Mouse (Mus musculus) thymus, adult 2 months (tissue): ENCODE results near the gene Mindy4. TPM values are rescaled to one million over a fixed set of nuclear protein-coding genes. Genes with fewer than 3 reads are reported as not detected.
"Not testable (repeated sequence)": the region's sequence is repeated elsewhere in the genome, so short reads cannot be mapped to it uniquely, and the experiment has no call there.

Experiments used
- DNase-seq: peaks from one replicate; pipeline ENCODE4 v3.0.0; 2021
- H3K27ac ChIP-seq: fragments of 200-500 bp; 2 replicates; pipeline ENCODE4 v1.5.1; 2012; ENCODE audit warnings: low read length, control low read depth; ENCODE audit not compliant: control insufficient read depth, insufficient read depth
- H3K27me3 ChIP-seq: fragments of 200-500 bp; 2 replicates; pipeline ENCODE4 v1.6.1; 2012; ENCODE audit warnings: mild to moderate bottlenecking, low read length, moderate library complexity, mixed read lengths; ENCODE audit not compliant: control insufficient read depth, insufficient read depth
- H3K36me3 ChIP-seq: fragments of 200-500 bp; 2 replicates; pipeline ENCODE4 v1.6.1; 2012; ENCODE audit warnings: mild to moderate bottlenecking, low read length, moderate library complexity; ENCODE audit not compliant: control insufficient read depth, insufficient read depth
- H3K4me1 ChIP-seq: fragments of 200-500 bp; replicated peaks from 2 replicates; pipeline ENCODE4 v1.6.1; 2012; ENCODE audit warnings: low read length; ENCODE audit not compliant: control insufficient read depth, insufficient read depth
- H3K4me3 ChIP-seq: fragments of 200-500 bp; 2 replicates; pipeline ENCODE4 v1.5.1; 2012; ENCODE audit warnings: mild to moderate bottlenecking, low read length, control low read depth, moderate library complexity; ENCODE audit not compliant: control insufficient read depth, insufficient read depth
- CTCF ChIP-seq: fragments of 200-500 bp; IDR thresholded peaks from 2 replicates; pipeline ENCODE4 v1.5.1; 2012; ENCODE audit warnings: mild to moderate bottlenecking, control low read depth, low read length, moderate library complexity, borderline replicate concordance; ENCODE audit not compliant: control insufficient read depth, poor library complexity, insufficient read depth; ENCODE audit errors: extremely low read depth
- POLR2A ChIP-seq: fragments of 200-500 bp; IDR thresholded peaks from 2 replicates; pipeline ENCODE4 v1.6.1; 2012; ENCODE audit warnings: mild to moderate bottlenecking, low read length, control low read depth, moderate library complexity; ENCODE audit not compliant: control insufficient read depth, poor library complexity, insufficient read depth; ENCODE audit errors: extremely low read depth
- WGBS: fragments of 180-500 bp; shearing (Covaris S2); methylation state at CpG from one replicate; pipeline ENCODE4 v1.1.7; 2018; 5-methylcytosine and 5-hydroxymethylcytosine counted together
- polyA plus RNA-seq: library from polyadenylated mRNA; depleted of rRNA; stranded (reverse); fragments of >200 nt; gene quantifications from 2 replicates; pipeline ENCODE4 v1.2.3, GENCODE M21; 2012

Mindy4 gene
- polyA plus RNA-seq, 1 experiment = 9.2 TPM

DNA sequence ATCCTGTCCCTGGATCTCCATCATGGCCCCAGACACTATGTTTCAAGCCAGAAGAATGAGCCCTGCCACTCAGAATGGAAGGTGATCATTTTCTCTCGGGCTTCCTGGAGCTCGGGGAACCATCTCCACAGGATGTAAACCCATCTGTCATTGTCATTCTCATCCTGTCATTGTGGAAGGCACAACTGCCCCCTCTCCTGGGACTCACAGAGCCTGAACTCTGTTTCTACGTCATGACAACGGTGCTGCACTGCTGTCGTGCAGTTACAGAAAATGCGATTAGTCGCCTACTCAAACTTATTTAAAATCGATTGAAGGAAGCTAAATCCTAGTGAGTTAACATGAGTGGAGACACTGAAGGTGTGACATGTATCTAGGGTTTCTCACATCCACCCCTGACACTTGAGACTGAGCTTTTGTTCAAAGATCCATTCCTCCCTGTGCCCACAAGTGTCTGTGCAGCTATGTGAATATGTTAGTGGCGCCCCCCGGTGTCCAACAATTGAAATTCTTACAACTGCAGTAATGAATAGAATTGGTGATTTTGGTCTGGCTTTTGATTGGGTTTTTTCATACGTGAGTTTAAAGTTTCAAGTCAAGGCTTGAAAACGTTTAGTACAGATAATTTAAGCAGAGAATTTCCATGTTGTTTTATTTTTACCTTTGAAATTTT lies 26.0 kb upstream of the Mindy4 start:
- WGBS = 31% methylated on average over 12 of the region's 12 CpGs
- Histone ChIP-seq H3K36me3 (no peaks in the 10 kb centered on the region), H3K27ac (no peak overlapping the region), H3K4me1 (no peaks in the 10 kb centered on the region), H3K4me3 (no peak overlapping the region), H3K27me3 (no peaks in the 10 kb centered on the region)
- TF ChIP-seq POLR2A = no peak
- TF ChIP-seq CTCF = no peak
- DNase-seq = peak; percentile 16

DNA sequence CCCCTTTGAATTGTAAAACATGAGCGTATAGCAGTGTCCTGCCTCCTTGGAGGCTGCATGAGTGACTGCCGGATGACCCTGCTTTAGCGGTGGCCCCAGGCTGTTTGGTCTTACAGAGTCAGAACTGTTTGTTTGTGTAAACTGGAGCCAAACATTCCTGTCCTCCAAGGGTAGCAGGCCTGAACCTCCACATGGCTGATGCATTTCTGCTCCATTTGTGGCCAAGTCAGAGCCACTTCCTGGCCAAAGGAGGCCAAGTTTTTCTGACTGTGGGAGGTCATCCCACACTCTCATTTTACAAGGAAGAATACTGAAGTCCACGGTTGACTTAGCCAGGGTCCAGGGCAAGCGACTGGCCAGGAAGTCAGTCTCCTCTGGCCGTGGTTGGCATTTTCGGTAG lies 23.6 kb upstream of the Mindy4 start:
- no peak overlapping the region for H3K27ac ChIP-seq
- TF ChIP-seq CTCF = no peak
- TF ChIP-seq POLR2A = no peak
- no peaks in the 10 kb centered on the region for H3K36me3 ChIP-seq
- H3K27me3 ChIP-seq = no peaks in the 10 kb centered on the region
- H3K4me3 ChIP-seq = no peak overlapping the region
- no peak for DNase-seq
- 92% methylated on average over 7 of the region's 7 CpGs for whole genome bisulfite sequencing
- no peaks in the 10 kb centered on the region for H3K4me1 ChIP-seq

DNA sequence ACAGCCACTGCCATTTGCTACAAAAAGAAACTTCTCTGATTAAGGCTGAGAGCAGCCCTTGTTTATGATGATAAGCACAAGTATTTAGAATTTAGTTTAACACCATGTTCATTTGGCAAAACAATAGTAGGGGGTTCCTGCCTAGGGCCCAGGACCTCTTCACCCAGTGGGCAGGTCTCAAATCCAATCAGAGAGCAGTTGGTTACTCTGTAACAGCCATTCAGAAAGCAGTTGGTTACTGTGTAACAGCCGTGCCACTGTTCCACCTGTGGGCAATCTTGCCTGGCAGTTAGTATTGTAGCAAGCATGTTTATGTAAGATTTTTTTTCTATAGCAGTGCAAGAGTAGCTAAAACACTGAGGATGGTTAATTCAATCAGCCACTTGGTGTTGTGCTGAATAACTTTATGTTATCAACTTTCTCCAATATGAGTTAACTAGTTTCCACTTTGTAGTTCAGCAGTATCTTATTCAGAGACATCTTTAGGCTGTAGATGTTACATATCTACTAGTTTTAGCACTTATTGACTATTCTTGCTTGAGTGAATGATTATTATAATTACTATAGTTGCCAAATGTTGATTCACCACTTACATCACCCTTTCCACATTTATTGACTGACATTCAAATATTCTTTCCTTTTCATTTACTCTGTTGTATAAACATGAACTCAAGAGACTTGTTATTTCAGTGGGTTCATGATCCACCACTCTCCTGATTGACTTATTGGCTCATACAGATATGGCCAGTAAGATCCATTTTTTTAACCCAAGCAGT lies 20.3 kb upstream of the Mindy4 start:
- H3K27ac ChIP-seq = no peak overlapping the region
- WGBS = 89% methylated on average over 1 of the region's 1 CpGs

DNA sequence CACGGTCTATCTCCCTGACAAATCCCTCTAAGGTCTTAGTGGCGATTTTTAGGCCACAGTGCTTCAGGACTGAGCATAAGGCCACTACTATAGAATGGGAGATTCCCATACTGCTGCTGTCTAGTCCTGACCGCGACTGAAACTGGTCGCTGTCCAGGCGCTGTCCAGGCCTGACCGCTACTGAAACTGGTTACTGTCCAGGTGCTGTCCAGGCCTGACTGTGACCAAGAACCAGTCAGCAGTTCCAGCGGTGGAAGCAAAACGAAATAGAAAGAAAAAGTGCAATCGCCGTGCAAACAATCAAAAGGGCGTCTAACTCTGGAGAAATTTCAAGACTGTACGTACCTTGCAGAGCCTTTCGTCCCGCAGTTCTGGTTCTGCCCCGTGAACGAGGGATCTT lies 15.4 kb upstream of the Mindy4 start:
- not testable (repeated sequence) for H3K27ac ChIP-seq, H3K36me3 ChIP-seq, H3K4me3 ChIP-seq

More for the DNA sequence above, 20.3 kb upstream of the Mindy4 start:
- no peaks in the 10 kb centered on the region for H3K4me1 ChIP-seq
- no peak for TF ChIP-seq CTCF
- no peak for TF ChIP-seq POLR2A
- no peaks in the 10 kb centered on the region for H3K27me3 ChIP-seq
- no peak for DNase-seq
- no peak overlapping the region for H3K4me3 ChIP-seq
- H3K36me3 ChIP-seq = no peaks in the 10 kb centered on the region

DNA sequence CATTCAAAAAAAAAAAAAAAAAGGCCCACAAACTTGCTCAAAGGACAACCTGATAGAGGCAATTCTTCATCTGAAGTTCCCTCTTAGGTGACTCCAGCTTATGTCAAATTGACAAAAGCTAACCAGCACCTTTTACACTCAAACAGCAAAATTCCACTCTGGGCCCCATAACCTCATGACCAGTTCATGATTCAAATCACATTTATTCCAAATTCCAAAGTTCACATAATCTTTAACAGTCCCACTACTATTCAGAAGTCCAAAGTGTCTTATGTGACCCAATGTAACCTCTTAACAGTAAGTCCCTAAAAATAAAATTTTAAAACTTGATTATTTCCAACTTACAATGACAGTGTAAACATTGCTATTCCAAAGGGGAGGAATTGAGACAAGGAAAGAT lies 13.8 kb upstream of the Mindy4 start:
- Histone ChIP-seq H3K4me3 (no peak overlapping the region), H3K36me3 (no peaks in the 10 kb centered on the region), H3K4me1 (no peaks in the 10 kb centered on the region), H3K27ac (no peak overlapping the region), H3K27me3 (no peaks in the 10 kb centered on the region)
- TF ChIP-seq POLR2A (no peak), CTCF (no peak)
- no peak for DNase-seq

More for the DNA sequence above, 15.4 kb upstream of the Mindy4 start:
- DNase-seq, H3K4me1 ChIP-seq, H3K27me3 ChIP-seq: not testable (repeated sequence)
- WGBS = 97% methylated on average over 17 of the region's 17 CpGs

DNA sequence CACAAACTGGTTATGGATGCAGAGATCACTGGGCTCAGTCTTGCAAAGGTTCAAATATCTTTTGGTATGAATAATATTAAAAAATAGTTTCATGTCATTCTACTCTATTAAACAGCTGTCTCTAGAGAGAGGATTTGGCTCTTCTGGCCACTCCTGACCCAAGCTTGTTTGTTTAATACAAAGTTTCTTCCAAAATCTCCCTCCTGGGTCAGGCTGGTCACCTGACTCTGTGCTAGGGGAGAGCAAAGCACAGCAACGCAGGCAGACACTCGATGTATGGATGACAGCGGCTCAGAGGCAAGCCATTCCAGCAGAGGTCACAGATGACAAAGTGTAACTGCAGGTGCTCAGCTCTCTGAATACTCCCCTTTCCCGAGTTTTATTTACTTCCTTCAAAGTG lies 11.6 kb upstream of the Mindy4 start:
- Histone ChIP-seq H3K27ac (no peak overlapping the region), H3K27me3 (no peaks in the 10 kb centered on the region), H3K4me1 (no peaks in the 10 kb centered on the region), H3K4me3 (no peak overlapping the region), H3K36me3 (no peaks in the 10 kb centered on the region)
- no peak for DNase-seq
- TF ChIP-seq POLR2A (no peak), CTCF (no peak)
- WGBS = 77% methylated on average over 4 of the region's 4 CpGs
